Mouse (Mus musculus) heart, postnatal 0 days (tissue): ENCODE measurements around the gene Rpl26.

Experiments
- CTCF ChIP-seq: IDR thresholded peaks from 2 replicates; pipeline ENCODE4 v1.5.1; 2016; ENCODE audit warnings: antibody characterized with exemption, control low read depth, low read depth
- EP300 ChIP-seq: IDR thresholded peaks from 2 replicates; pipeline ENCODE4 v1.6.1; 2016; ENCODE audit warnings: antibody characterized with exemption, low read depth

GRCm38 (mm10) chr11:68878811-68879210 is 22.6 kb upstream of the Rpl26 start:
- TF ChIP-seq CTCF = no peak
- TF ChIP-seq EP300 = no peak
